Mouse (Mus musculus) gastrocnemius, adult 2 months (tissue): ENCODE data around the gene Itsn1. TPM values are rescaled to one million over a fixed set of nuclear protein-coding genes. Genes with fewer than 3 reads are reported as not detected.
A peak's percentile ranks its signal among the peaks of the same experiment; 100 is the strongest.

Experiments used
- DNase-seq: peaks from one replicate; pipeline ENCODE4 v3.0.0; 2022
- H3K27ac ChIP-seq: fragments of 200-600 bp; 2 replicates; pipeline ENCODE4 v1.8.1; 2022; ENCODE audit warnings: mild to moderate bottlenecking
- H3K4me3 ChIP-seq: fragments of 200-600 bp; 2 replicates; pipeline ENCODE4 v1.8.1; 2022; ENCODE audit warnings: mild to moderate bottlenecking, moderate library complexity
- CTCF ChIP-seq: fragments of 200-600 bp; IDR thresholded peaks from 2 replicates; pipeline ENCODE4 v1.8.1; 2022; ENCODE audit warnings: antibody characterized with exemption, mild to moderate bottlenecking, moderate library complexity
- intact Hi-C: fragments of 180-260 bp; cut with DNase I; formaldehyde crosslinking; loops from one replicate; pipeline ENCODE4 v1.15.1; 2025
- total RNA-seq, 2 experiments: library from RNA; stranded (reverse); gene quantifications; 2 replicates each; pipeline ENCODE4 v1.2.3; 2021

Gene Itsn1
- total RNA-seq, 2 experiments from 2014 or later = 60.2 to 66.1 TPM

- no peak overlapping the region; the same call in 1 of the 2 replicates for H3K27ac ChIP-seq
- no peak overlapping the region for H3K4me3 ChIP-seq
- no peak for DNase-seq
- intact Hi-C loops = no loop called here
- TF ChIP-seq CTCF = no peak
Observed at GRCm38 (mm10) chr16:91830260-91830659, 101.2 kb downstream of the Itsn1 start.

DNA sequence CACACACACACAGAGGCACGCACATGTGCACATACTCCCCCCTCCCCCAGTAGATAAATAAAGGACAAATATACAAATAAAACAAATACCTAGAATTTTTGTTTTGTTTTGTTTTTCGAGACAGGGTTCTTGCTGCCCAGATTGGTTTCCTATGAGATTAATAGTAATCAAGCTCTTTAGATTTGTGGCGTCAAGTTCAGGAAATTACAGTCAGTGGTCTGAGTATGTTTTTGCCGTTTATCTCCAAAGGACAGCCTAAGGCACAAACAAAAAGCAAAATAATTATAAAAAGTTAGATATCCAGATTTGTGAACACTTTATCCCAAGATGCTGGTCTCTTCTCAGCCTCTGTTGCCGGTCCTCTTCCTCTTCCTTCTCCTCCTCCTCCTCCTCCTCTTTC is 104.0 kb downstream of the Itsn1 start:
- H3K27ac ChIP-seq = no peak overlapping the region
- TF ChIP-seq CTCF = no peak
- intact Hi-C loops = no loop called here
- DNase-seq = no peak
- H3K4me3 ChIP-seq = no peak overlapping the region

- no peak overlapping the region for H3K27ac ChIP-seq
- H3K4me3 ChIP-seq = no peak overlapping the region
- no peak for DNase-seq
- no peak for TF ChIP-seq CTCF
- intact Hi-C loops = no loop called here
Observed at GRCm38 (mm10) chr16:91833558-91833957, 104.5 kb downstream of the Itsn1 start.

GRCm38 (mm10) chr16:91833981-91834380 is 104.9 kb downstream of the Itsn1 start:
- TF ChIP-seq CTCF = no peak
- Histone ChIP-seq H3K4me3 (no peak overlapping the region), H3K27ac (no peak overlapping the region)
- intact Hi-C loops = no loop called here
- no peak for DNase-seq

GRCm38 (mm10) chr16:91835790-91836189 is 106.7 kb downstream of the Itsn1 start:
- no peak for DNase-seq
- no peak overlapping the region for H3K4me3 ChIP-seq
- no peak overlapping the region for H3K27ac ChIP-seq
- no peak for TF ChIP-seq CTCF
- intact Hi-C loops = loop anchor here (5.0 kb wide), 1 partner anchor 82 kb away; no protein-coding TSS in a partner anchor

- no peak for TF ChIP-seq CTCF
- H3K27ac ChIP-seq = no peak overlapping the region
- intact Hi-C loops = loop anchor here (5.0 kb wide), 1 partner anchor 80 kb away; no protein-coding TSS in a partner anchor
- H3K4me3 ChIP-seq = no peak overlapping the region
- DNase-seq = no peak
Observed at GRCm38 (mm10) chr16:91836592-91837557, 107.8 kb downstream of the Itsn1 start.

DNA sequence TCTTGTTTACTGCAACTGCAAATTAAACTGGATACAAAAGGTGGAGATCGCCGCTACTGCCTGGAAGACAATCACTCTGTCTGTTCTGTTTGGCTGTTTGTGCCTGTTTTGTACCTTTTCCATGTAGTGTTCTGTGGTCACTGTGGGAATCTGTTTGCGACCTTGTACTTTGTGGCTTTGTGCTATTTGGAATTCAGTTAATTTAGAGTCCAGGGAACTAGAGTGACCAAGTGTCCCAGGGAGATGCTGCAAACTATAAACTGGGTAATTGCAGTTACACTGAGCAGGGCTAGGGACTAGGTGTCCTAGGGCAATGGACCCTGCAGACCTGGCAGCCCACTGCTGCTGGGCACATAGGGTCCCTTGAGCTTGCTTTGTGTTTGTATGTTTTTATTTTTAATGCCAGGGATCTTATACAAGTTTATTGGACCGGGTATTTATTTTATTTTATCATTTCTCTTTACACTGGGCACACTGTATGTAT is 108.5 kb downstream of the Itsn1 start:
- intact Hi-C loops = loop anchor here (5.0 kb wide), 1 partner anchor 80 kb away; no protein-coding TSS in a partner anchor
- H3K27ac ChIP-seq = no peak overlapping the region
- no peak for DNase-seq
- no peak for TF ChIP-seq CTCF
- H3K4me3 ChIP-seq = no peak overlapping the region

- Histone ChIP-seq H3K27ac (no peak overlapping the region), H3K4me3 (no peak overlapping the region)
- DNase-seq = peak; percentile 57
- TF ChIP-seq CTCF = peak; percentile 45
- intact Hi-C loops = loop anchor here (5.0 kb wide), 1 partner anchor 79 kb away; no protein-coding TSS in a partner anchor
Observed at GRCm38 (mm10) chr16:91838771-91839170, 109.7 kb downstream of the Itsn1 start.

DNA sequence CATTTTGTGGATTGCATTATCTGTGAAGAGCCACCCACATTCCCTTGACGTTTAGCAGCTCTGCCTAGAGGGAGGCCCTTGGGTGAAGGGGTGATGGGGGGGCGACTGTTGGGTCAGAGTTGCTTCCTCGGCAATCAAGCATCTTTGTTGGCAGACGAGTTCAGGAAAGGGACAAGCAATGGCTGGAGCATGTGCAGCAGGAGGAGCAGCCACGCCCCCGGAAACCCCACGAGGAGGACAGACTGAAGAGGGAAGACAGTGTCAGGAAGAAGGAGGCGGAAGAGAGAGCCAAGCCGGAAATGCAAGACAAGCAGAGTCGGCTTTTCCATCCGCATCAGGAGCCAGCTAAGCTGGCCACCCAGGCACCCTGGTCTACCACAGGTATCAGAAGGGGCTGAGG is 110.4 kb downstream of the Itsn1 start:
- intact Hi-C loops = loop anchor here (5.0 kb wide), 1 partner anchor 78 kb away; no protein-coding TSS in a partner anchor
- peak; percentile 65 for DNase-seq
- Histone ChIP-seq H3K27ac (peak overlapping the region; percentile 35), H3K4me3 (no peak overlapping the region)
- TF ChIP-seq CTCF = no peak

- peak; percentile 81 for DNase-seq
- TF ChIP-seq CTCF = no peak
- Histone ChIP-seq H3K27ac (peak overlapping the region; percentile 71), H3K4me3 (no peak overlapping the region)
- intact Hi-C loops = no loop called here
Observed at GRCm38 (mm10) chr16:91841026-91841630, 112.0 kb downstream of the Itsn1 start.

DNA sequence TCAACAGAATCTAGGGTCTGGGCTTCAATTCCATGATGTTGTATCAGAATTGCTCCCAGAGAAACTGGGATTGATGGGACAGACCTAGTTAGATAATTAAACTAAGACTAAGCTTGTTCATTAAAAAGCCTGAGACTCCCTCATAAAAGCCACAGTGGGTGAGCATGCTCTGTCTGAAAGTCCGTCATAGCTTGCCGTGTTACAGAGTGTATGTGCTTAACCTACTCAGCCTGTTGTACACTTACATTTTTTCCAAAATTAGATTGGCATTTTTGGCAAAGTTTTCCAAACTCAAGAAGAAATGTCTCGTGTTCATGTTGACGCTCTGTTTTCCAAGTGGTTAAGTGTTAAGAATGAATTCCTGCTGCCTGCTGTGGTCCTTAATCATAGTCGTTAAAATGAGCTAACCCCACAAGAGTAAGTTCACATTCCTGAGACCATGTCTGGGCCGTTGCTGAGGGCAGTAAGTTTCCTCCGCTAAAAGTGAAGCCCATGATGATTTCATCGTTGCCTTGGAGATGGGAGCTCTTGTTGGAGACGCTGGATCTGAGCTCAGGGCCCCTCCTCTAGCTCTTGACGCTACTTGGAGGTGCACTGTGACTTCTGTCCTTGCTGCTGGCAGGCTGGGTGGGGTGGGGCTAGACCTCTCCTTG is 117.1 kb downstream of the Itsn1 start:
- TF ChIP-seq CTCF = no peak
- Histone ChIP-seq H3K27ac (peak overlapping the region; percentile 77), H3K4me3 (no peak overlapping the region)
- DNase-seq = peak; percentile 62
- intact Hi-C loops = loop anchor here (5.0 kb wide), 1 partner anchor 36 kb away; no protein-coding TSS in a partner anchor

DNA sequence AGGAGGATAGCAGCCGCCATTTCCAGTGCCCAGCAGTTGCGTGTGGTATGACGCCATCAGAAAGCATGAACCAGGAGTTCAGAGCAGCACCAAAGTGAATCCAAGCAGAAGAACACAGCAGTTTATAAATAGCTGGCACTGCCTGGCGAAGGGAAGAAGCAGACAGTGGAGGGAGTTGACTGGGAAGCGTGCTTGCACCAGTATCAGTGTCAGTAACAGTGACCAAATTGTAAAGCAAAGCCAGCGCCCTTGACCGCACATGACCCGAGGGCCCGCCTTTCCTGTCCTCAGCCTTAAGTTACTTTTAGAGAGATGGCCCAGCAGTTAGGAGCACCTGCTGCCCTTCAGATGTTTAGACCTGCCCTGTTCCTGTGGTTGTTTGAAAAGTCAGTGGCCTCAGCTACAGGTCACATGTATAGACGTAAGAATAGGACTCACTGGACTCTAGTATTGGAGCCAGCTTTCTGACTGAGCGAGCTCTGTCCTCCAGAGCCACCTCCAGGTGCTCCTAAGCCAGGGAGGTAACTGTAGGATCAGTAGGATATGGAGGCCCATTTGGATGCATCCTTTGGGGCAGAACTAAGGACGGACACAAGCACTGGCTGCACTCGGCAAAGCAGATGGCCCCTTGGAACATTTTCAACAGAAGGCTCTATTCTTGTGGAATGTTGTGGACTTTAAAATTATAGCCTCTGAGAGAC is 118.6 kb downstream of the Itsn1 start:
- intact Hi-C loops = loop anchor here (5.0 kb wide), 1 partner anchor 35 kb away; no protein-coding TSS in a partner anchor
- H3K27ac ChIP-seq = peak overlapping the region; percentile 77
- peak; percentile 74 for DNase-seq

More for the DNA sequence above, 118.6 kb downstream of the Itsn1 start:
- H3K4me3 ChIP-seq = no peak overlapping the region
- no peak for TF ChIP-seq CTCF
